Mouse (Mus musculus) hindbrain, embryonic 12.5 days (tissue): ENCODE data around the gene Gm6034. TPM values are rescaled to one million over a fixed set of nuclear protein-coding genes. Genes with fewer than 3 reads are reported as not detected.
"Not testable (repeated sequence)": the region's sequence is repeated elsewhere in the genome, so short reads cannot be mapped to it uniquely, and the experiment has no call there.

Source experiments
- ATAC-seq: fragments of 200-750 bp; cut with Nextera tagmentation; 2 replicates; pipeline ENCODE4 v1.8.0; 2017; ENCODE audit warnings: moderate TSS enrichment; ENCODE audit not compliant: low FRiP score
- H3K27ac ChIP-seq: fragments of 300-500 bp; sonication (generic); 2 replicates; pipeline ENCODE4 v1.5.1; 2016; ENCODE audit warnings: mild to moderate bottlenecking
- H3K27me3 ChIP-seq: fragments of 300-500 bp; sonication (generic); 2 replicates; pipeline ENCODE4 v1.6.1; 2016; ENCODE audit warnings: mild to moderate bottlenecking
- H3K36me3 ChIP-seq: fragments of 300-500 bp; sonication (generic); 2 replicates; pipeline ENCODE4 v1.6.1; 2016; ENCODE audit warnings: mild to moderate bottlenecking
- H3K4me1 ChIP-seq: fragments of 300-500 bp; sonication (generic); 2 replicates; pipeline ENCODE4 v1.6.1; 2016
- H3K4me2 ChIP-seq: fragments of 300-500 bp; sonication (generic); replicated peaks from 2 replicates; pipeline ENCODE4 v1.6.1; 2016; ENCODE audit warnings: mild to moderate bottlenecking
- H3K4me3 ChIP-seq: fragments of 300-500 bp; sonication (generic); 2 replicates; pipeline ENCODE4 v1.5.1; 2016; ENCODE audit warnings: mild to moderate bottlenecking
- H3K9ac ChIP-seq: fragments of 300-500 bp; sonication (generic); 2 replicates; pipeline ENCODE4 v1.6.1; 2016; ENCODE audit warnings: mild to moderate bottlenecking, moderate library complexity
- H3K9me3 ChIP-seq: fragments of 300-500 bp; sonication (generic); replicated peaks from 2 replicates; pipeline ENCODE4 v1.6.1; 2016; ENCODE audit warnings: mild to moderate bottlenecking
- WGBS: fragments of 180-500 bp; shearing (Covaris S2); methylation state at CpG from one replicate; pipeline ENCODE4 v1.1.7; 2016; 5-methylcytosine and 5-hydroxymethylcytosine counted together
- polyA plus RNA-seq: library from polyadenylated mRNA; unstranded; fragments of >200 nt; fragmentation: Nextera tagmentation; extraction: Ambion mirVana; gene quantifications from 2 replicates; pipeline ENCODE4 v1.2.1, GENCODE M21; 2016

Gene Gm6034
- polyA plus RNA-seq, 1 experiment from 2014 or later: not detected

DNA sequence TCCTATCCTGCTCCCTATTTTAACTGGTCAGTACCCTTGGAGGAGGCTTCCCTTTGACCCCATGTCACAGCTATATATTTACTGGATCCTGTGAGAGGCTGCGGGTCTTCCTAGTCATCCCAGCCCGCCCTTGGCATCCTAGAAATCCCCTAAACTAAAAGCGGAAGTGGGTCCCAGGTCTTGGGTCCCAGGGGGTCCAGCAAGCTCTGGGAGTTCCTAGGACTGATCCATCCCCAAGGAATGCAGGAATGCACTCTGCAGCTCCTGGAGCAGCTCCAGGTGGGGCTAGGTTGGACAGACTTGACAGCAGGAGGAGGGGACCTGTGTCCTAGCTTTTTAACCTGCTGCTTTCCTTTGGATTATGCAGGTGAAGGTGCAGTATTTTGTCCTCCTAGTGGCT, 51.2 kb downstream of the Gm6034 start:
- Histone ChIP-seq H3K4me3 (no peak overlapping the region), H3K4me1 (no peaks in the 10 kb centered on the region), H3K4me2 (no peak overlapping the region), H3K27me3 (no peaks in the 10 kb centered on the region), H3K36me3 (no peaks in the 10 kb centered on the region), H3K9me3 (no peaks in the 10 kb centered on the region), H3K27ac (no peak overlapping the region), H3K9ac (no peak overlapping the region)
- WGBS: 25% methylated on average over 3 of the region's 3 CpGs
- ATAC-seq: no peak

DNA sequence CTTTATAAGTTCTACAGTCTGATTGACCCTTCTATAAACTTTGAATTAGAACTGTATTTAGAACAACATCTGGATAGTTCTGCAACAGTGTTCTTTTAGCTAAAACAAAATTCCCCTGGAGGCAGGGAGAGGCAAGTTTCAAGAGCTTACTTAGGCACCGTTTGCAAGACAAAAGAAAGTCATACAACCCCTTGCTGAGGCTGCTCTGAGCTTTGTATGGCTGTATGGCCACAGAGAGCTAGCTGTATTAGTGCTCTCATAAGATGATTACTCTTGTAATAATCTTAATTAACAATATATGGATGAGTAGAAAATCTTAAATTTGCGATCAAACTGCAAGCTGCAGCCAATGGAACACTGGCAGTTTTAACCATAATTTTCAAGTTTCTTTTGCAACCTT, 56.8 kb downstream of the Gm6034 start:
- 53% methylated on average over 2 of the region's 2 CpGs for WGBS
- not testable (repeated sequence) for ATAC-seq, H3K27me3 ChIP-seq, H3K9ac ChIP-seq, H3K36me3 ChIP-seq, H3K4me1 ChIP-seq, H3K4me2 ChIP-seq, H3K9me3 ChIP-seq, H3K4me3 ChIP-seq, H3K27ac ChIP-seq

DNA sequence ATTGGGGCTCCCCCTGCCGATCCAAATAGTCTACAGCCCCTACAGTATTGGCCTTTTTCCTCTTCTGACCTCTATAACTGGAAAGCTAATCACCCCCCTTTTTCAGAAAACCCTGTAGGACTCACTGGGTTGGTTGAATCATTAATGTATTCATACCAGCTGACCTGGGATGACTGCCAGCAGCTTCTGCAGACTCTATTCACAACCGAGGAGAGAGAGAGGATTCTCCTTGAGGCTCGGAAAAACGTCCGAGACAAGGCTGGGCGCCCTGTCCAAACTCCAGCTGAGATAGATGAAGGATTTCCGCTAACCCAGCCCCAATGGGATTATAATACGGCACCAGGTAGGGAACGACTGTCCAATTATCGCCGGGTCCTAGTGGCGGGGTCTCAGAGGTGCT, 59.3 kb downstream of the Gm6034 start:
- H3K27me3 ChIP-seq, H3K36me3 ChIP-seq, H3K27ac ChIP-seq, H3K4me2 ChIP-seq, H3K9ac ChIP-seq, H3K9me3 ChIP-seq, H3K4me3 ChIP-seq, ATAC-seq, H3K4me1 ChIP-seq: not testable (repeated sequence)
- 84% methylated on average over 12 of the region's 12 CpGs for WGBS

Other genes with a start within 250 kb of the Gm6034 start
- gene Ier3, start 221.3 kb upstream of the Gm6034 start, polyA plus RNA-seq: 5.8 and 6.3 TPM in 2 replicates
- gene Flot1, start 219.7 kb upstream of the Gm6034 start, polyA plus RNA-seq: 50.9 and 60.3 TPM in 2 replicates
- gene Tubb5, start 204.7 kb upstream of the Gm6034 start, polyA plus RNA-seq: 1,505 and 1,511 TPM in 2 replicates
- 14.4 and 18.2 TPM in 2 replicates for gene Mdc1, start 201.4 kb upstream of the Gm6034 start, polyA plus RNA-seq
- gene Nrm, start 181.6 kb upstream of the Gm6034 start, polyA plus RNA-seq: 36.0 and 36.9 TPM in 2 replicates
- gene Ppp1r18, start 177.4 kb upstream of the Gm6034 start, polyA plus RNA-seq: 31.5 and 32.3 TPM in 2 replicates
- gene Dhx16, start 163.1 kb upstream of the Gm6034 start, polyA plus RNA-seq: 45.2 and 46.0 TPM in 2 replicates
- gene 2310061I04Rik, start 145.5 kb upstream of the Gm6034 start, polyA plus RNA-seq: 25.7 and 28.7 TPM in 2 replicates
- 294 and 303 TPM in 2 replicates for gene Atat1, start 132.9 kb upstream of the Gm6034 start, polyA plus RNA-seq
- gene Mrps18b, start 126.6 kb upstream of the Gm6034 start, polyA plus RNA-seq: 46.8 and 51.1 TPM in 2 replicates
- gene Ppp1r10, start 126.5 kb upstream of the Gm6034 start, polyA plus RNA-seq: 58.3 and 68.2 TPM in 2 replicates
- 109 and 119 TPM in 2 replicates for gene Abcf1, start 73.2 kb upstream of the Gm6034 start, polyA plus RNA-seq
- gene Gnl1, start 63.1 kb upstream of the Gm6034 start, polyA plus RNA-seq: 54.9 and 57.7 TPM in 2 replicates
- 53.4 and 61.0 TPM in 2 replicates for gene Prr3, start 62.7 kb upstream of the Gm6034 start, polyA plus RNA-seq
- 5.5 and 5.6 TPM in 2 replicates for gene H2-T24, start 22.4 kb upstream of the Gm6034 start, polyA plus RNA-seq
- gene H2-T23, start 10.1 kb upstream of the Gm6034 start, polyA plus RNA-seq: 4.5 and 5.1 TPM in 2 replicates
- gene H2-T22, start 214 bp upstream of the Gm6034 start, polyA plus RNA-seq: 7.8 and 9.2 TPM in 2 replicates
- not detected in 2 replicates for gene Gm11127, start 15.4 kb downstream of the Gm6034 start, polyA plus RNA-seq
- not detected in 2 replicates for gene Gm19684, start 78.7 kb downstream of the Gm6034 start, polyA plus RNA-seq
- gene Gm7030, start 86.5 kb downstream of the Gm6034 start, polyA plus RNA-seq: not detected in 2 replicates
- gene Gm8909, start 125.6 kb downstream of the Gm6034 start, polyA plus RNA-seq: not detected in 2 replicates
- gene H2-T3, start 147.3 kb downstream of the Gm6034 start, polyA plus RNA-seq: not detected in 2 replicates
- 75.5 and 89.2 TPM in 2 replicates for gene Rpp21, start 215.1 kb downstream of the Gm6034 start, polyA plus RNA-seq
- gene Trim39, start 229.3 kb downstream of the Gm6034 start, polyA plus RNA-seq: 26.0 and 28.6 TPM in 2 replicates
- gene H2-M10.2, start 243.5 kb downstream of the Gm6034 start, polyA plus RNA-seq: 0.19 TPM in 1 of 2 replicates, not detected in the other